Mouse (Mus musculus) gastrocnemius, postnatal 10 days (tissue): ENCODE data around the gene Paqr5. TPM values are rescaled to one million over a fixed set of nuclear protein-coding genes. Genes with fewer than 3 reads are reported as not detected.

Experiments
- DNase-seq: peaks from one replicate; pipeline ENCODE4 v3.0.0; 2021; ENCODE audit warnings: mixed read lengths
- long read RNA-seq, 2 experiments: library from polyadenylated mRNA; stranded (forward); transcript quantifications; one replicate each; pipeline ENCODE4 v2.0.0; 2021
- total RNA-seq, 2 experiments: library from RNA; stranded (reverse); gene quantifications; 2 replicates each; pipeline ENCODE4 v1.2.3; 2021

Paqr5 gene
- under 1 TPM in 1 of 2 experiments, not detected in 1; 0.14 TPM for total RNA-seq
- long read RNA-seq, experiment 1: 0 reads
- long read RNA-seq, experiment 2: 0 reads

DNA sequence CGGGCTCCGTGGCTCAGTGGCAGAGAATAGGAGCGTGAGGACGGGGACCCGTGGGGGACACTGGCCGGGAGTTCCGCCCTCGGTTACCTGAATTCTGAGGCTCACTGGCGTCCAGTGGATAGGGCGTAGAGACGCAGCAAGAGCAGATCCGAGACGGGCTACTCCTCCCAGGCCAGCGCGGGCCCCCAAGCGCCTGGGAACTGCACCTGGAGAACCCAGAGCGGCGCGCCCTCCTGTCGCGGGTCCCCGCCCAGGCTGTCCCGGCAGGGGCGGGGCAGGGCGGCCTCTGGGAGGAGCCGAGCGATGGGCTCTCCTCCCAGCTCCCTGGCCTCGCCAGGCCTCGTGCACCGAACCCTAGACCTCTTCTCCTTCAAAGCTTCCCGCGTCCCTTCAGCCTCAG lies at the start of gene Paqr5:
Gene Paqr5 (minus strand): TSS at position 257 of the 400 bp plus-strand sequence.
- DNase-seq: peak; percentile 34

DNA sequence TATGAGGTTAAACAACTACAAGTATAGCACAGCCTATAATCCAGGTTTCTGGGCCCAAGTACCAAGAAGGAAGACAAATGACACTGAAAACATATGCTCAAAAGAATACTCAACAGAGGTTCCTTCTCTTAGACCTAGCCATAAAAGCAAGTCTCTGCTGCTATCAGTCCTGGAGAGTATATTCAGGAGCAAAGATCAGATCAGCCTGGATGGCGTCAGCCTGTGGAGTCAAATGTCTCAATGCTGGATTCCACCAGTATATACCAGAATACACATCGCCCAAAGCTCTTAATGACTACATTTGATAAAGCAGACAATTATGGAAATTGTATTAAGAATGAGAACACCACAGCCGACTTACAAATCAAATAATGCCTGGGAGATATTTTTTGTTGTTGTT lies 35.6 kb upstream of the Paqr5 start:
- no peak for DNase-seq

DNA sequence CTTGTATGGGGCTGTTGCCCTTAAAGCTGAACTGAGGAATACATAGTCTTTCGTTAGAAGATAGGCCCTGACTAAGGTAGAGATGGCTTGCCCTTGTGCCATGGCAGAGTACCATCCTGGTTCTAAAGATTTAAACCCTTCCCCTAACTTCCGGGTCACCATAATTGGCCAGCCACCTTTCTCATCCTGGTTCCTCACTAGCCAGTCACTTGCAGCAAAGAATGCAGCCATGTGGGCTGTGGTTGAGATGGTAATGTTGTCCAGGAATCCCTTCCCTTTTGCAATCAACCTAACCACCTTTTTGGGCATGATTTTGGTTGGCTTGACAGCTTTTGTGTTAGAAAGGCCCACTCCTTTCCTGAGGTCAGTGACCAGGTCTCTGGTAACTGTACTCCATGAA lies 33.8 kb upstream of the Paqr5 start:
- no peak for DNase-seq

DNA sequence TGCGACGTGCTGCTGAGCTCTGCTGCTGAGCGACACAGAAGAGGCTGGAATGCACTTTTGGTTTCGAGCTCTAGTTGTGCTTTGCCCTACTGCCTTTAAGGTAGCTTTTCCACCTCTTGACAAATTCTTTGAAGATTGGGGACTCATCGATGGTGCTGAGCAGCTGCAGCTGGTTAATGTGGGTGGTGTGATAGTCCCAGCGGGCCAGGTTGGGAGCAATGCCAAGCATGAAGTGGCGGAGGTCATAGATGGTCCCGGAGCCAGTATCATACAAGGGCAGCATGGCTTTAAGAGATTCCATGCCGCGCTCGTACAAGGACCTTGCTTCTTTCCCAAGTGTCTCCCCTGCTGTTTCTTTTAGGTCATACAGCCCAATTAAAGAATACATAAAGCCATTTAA lies 33.3 kb upstream of the Paqr5 start:
- no peak for DNase-seq

GRCm38 (mm10) chr9:62057881-62058506 lies 31.3 kb upstream of the Paqr5 start:
- no peak for DNase-seq

- no peak for DNase-seq
Observed at GRCm38 (mm10) chr9:62056206-62056605, 29.6 kb upstream of the Paqr5 start.

- no peak for DNase-seq
Observed at GRCm38 (mm10) chr9:62050801-62051200, 24.1 kb upstream of the Paqr5 start.

GRCm38 (mm10) chr9:62049166-62049565 lies 22.5 kb upstream of the Paqr5 start:
- DNase-seq: no peak

DNA sequence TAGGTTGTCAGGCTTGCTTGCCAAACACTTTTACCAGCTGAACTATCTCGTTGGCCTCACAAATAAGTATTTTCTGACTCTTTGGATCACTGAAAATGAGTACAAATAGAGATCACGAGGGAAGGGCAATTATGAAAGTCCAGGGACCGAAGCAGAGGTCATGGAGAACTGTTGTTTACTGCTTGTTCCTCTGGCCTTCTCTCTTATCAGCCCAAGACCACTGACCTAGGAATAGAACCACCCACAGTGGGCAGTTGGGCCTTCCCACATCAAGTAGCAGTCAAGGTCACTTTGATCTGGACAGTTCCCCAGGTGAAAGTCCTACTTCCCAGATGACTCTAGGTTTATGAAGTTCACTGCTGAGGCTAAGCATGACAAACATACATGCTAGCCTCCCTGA lies 15.5 kb upstream of the Paqr5 start:
- no peak for DNase-seq

DNA sequence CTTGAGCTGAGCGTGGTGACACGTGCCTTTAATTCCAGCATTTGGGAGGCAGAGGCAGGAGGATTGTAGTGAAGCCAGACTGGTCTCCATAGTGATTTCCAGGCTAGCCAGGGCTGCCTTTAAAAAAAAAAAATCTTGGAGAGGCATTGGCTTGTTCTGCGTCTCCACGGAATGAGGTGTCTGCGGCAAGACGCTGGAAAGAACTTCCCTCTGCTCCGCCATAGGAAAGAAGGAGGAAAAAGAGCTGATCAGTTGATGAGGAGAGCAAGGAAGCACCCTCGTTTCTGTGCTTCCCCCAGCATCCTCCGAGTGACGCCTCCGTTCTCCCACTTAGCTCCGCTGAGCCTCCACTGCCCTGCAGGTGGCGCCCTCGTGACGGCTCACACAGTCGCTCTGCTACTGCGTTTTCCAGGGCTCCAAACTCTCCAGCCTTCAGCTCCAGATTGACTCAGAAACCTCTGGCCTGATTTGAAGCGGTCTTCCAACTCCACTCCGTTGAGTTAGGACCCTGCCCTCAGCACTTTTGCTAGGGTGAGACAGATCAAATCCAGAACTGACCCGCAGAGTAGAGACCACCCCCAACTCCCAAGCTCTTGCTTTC lies 13.5 kb upstream of the Paqr5 start:
- DNase-seq: peak; percentile 94

DNA sequence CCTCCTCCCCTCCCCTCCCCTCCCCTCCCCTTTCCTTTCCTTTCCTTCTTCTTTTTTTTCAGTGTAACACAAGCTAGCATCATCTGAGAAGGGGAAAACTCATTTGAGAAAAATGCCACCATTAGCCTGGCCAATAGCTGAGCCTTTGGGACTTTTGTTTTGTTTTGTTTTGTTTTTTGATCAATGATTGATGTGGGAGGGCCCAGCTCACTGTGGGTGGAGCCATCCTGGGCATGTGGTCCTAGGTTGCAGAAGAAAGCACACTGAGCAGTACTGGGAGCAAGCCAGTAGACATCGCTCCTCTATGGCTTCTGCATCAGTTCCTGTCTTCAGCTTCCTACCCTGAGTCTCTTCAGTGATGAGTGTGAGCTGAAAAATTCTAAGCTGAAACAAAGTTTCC lies 9.2 kb upstream of the Paqr5 start:
- no peak for DNase-seq

DNA sequence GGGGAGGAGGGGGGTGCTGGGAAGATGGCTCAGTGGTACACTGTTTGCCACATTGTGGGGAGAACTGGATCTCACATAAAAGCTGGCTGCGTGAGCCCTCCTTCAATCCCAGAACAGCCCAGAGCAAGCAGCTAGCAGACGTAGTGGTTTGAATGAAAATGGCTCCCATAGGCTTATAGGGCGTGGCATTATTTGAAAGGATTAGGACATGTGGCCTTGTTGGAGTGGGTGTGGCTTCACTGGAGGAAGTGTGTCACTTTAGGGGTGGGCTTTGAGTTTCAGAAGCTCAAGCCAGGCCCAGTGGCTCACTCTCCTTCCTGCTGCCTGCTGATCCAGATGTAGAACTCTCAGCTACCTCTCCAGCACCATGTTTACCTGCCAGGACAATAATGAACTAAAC lies 5.5 kb upstream of the Paqr5 start:
- no peak for DNase-seq

GRCm38 (mm10) chr9:62028072-62028471 lies 1.4 kb upstream of the Paqr5 start:
- no peak for DNase-seq

- no peak for DNase-seq
Observed at GRCm38 (mm10) chr9:62025056-62025455, 1.6 kb downstream of the Paqr5 start.

DNA sequence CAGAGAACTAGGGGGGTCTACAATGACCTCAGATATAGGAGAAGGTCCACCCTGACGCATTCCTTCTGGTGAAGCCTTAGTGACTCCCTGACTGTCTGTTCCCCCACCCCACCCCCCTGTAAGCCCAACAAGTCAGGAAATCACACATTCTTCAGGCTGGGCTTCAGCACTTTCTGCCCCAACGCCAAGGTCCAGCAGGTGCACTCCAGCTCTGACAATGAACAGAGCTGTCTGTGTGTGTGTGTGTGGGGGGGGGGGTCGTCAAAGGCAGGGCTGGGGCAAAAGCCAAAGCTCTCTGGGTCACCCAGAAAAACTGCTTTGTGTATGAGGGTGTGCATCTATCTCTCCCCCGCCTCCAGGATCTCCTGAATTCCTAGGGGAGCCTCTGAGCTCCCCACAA lies 2.8 kb downstream of the Paqr5 start:
- DNase-seq: no peak

- DNase-seq: no peak
Observed at GRCm38 (mm10) chr9:62022961-62023680, 3.5 kb downstream of the Paqr5 start.

DNA sequence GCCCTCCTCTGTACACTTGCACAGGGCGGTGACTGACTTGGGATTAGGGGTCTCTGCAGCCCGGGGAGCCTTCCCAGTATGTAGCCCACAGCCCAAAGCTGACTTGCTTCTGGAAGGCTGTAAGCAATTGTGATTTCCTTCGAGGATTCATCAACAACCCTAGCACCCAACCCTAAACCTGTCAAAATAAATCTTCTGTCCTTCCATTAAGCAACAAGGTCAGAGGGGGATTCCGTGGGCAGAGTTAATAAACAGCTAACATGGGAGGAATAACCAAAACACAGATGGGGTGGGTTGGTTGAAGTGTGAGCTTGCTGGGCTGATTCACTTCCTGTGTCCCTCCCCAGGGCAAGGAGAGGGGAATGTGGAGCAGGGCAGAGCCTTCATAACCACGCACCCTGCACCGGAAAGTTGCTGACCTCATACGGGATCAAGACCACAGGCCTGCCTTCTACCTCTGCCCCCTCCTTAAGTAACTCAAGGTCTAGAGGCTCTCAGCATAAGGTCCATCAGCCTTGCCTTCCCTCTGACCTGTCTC lies 5.0 kb downstream of the Paqr5 start:
- DNase-seq: no peak

GRCm38 (mm10) chr9:62020259-62020658 lies 6.4 kb downstream of the Paqr5 start:
- DNase-seq: no peak

- no peak for DNase-seq
Observed at GRCm38 (mm10) chr9:62018229-62019093, 8.2 kb downstream of the Paqr5 start.

GRCm38 (mm10) chr9:62017329-62017728 lies 9.3 kb downstream of the Paqr5 start:
- DNase-seq: no peak

- no peak for DNase-seq
Observed at GRCm38 (mm10) chr9:62015504-62015903, 11.2 kb downstream of the Paqr5 start.
